Mouse (Mus musculus) neural tube, embryonic 13.5 days (tissue): ENCODE results near the gene Olfr819. TPM values are rescaled to one million over a fixed set of nuclear protein-coding genes. Genes with fewer than 3 reads are reported as not detected.

ENCODE experiments used
- polyA plus RNA-seq: library from polyadenylated mRNA; unstranded; fragments of >200 nt; fragmentation: Nextera tagmentation; extraction: Ambion mirVana; gene quantifications from 2 replicates; pipeline ENCODE4 v1.2.1, GENCODE M21; 2015

The Olfr819 gene
- polyA plus RNA-seq, 1 experiment from 2014 or later = not detected

Other genes with a start within 250 kb of the Olfr819 start
- not detected in 2 replicates for gene Olfr805, start 237.9 kb downstream of the Olfr819 start, polyA plus RNA-seq
- not detected in 2 replicates for gene Olfr806, start 225.3 kb downstream of the Olfr819 start, polyA plus RNA-seq
- not detected in 2 replicates for gene Olfr807, start 209.5 kb downstream of the Olfr819 start, polyA plus RNA-seq
- gene Olfr808, start 201.8 kb downstream of the Olfr819 start, polyA plus RNA-seq = not detected in 2 replicates
- not detected in 2 replicates for gene Olfr809, start 192.6 kb downstream of the Olfr819 start, polyA plus RNA-seq
- gene Olfr810, start 172.3 kb downstream of the Olfr819 start, polyA plus RNA-seq = not detected in 2 replicates
- gene Olfr811, start 162.9 kb downstream of the Olfr819 start, polyA plus RNA-seq = not detected in 2 replicates
- gene Olfr812, start 121.2 kb downstream of the Olfr819 start, polyA plus RNA-seq = not detected in 2 replicates
- not detected in 2 replicates for gene Olfr813, start 111.9 kb downstream of the Olfr819 start, polyA plus RNA-seq
- not detected in 2 replicates for gene Olfr814, start 87.4 kb downstream of the Olfr819 start, polyA plus RNA-seq
- gene Olfr815, start 61.4 kb downstream of the Olfr819 start, polyA plus RNA-seq = not detected in 2 replicates
- not detected in 2 replicates for gene Olfr816, start 51.7 kb downstream of the Olfr819 start, polyA plus RNA-seq
- gene Olfr818, start 18.2 kb downstream of the Olfr819 start, polyA plus RNA-seq = not detected in 2 replicates
- not detected in 2 replicates for gene Olfr247, start 8.9 kb upstream of the Olfr819 start, polyA plus RNA-seq
- not detected in 2 replicates for gene Gm10310, start 17.8 kb upstream of the Olfr819 start, polyA plus RNA-seq
- gene Olfr820, start 45.4 kb upstream of the Olfr819 start, polyA plus RNA-seq = not detected in 2 replicates
- gene Olfr821, start 63.1 kb upstream of the Olfr819 start, polyA plus RNA-seq = not detected in 2 replicates
- not detected in 2 replicates for gene Olfr822, start 103.9 kb upstream of the Olfr819 start, polyA plus RNA-seq
- gene Olfr823, start 148.1 kb upstream of the Olfr819 start, polyA plus RNA-seq = not detected in 2 replicates
- gene Olfr824, start 162.7 kb upstream of the Olfr819 start, polyA plus RNA-seq = not detected in 2 replicates
- gene Olfr825, start 199.5 kb upstream of the Olfr819 start, polyA plus RNA-seq = not detected in 2 replicates
- not detected in 2 replicates for gene Olfr826, start 216.9 kb upstream of the Olfr819 start, polyA plus RNA-seq
- gene Olfr827, start 247.1 kb upstream of the Olfr819 start, polyA plus RNA-seq = not detected in 2 replicates